Mouse (Mus musculus): ENCODE data around the gene Spire2.
"Not testable (repeated sequence)": the region's sequence is repeated elsewhere in the genome, so short reads cannot be mapped to it uniquely, and the experiment has no call there.

Gene Spire2

GRCm38 (mm10) chr8:123384883-123385540 lies 52.5 kb downstream of the Spire2 start:
- peak; percentile 23 for DNase-seq (ENCODE audit: low spot score)

GRCm38 (mm10) chr8:123387041-123387440 lies 54.5 kb downstream of the Spire2 start:
- DNase-seq (ENCODE audit: low spot score) = no peak

DNA sequence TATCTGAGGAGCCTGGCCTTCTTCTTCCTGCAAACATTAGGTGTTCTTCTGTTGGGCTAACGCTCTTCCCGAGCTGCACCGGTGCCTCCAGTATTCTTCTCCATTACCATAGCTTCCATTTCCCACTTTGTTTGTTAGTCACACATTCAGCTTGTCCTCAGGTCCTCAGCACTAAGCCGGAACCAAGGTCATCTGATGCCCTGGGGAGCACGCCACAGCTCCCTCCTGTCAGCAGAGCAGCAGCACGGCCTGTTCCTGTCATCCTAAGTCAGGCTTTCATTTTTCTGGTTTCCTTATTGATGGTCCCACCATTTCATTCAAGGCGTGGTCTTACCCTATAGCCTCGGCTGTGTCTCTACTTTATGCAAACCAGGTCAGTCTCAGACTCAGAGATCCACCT lies 55.3 kb downstream of the Spire2 start:
- DNase-seq (ENCODE audit: low spot score) = no peak

DNA sequence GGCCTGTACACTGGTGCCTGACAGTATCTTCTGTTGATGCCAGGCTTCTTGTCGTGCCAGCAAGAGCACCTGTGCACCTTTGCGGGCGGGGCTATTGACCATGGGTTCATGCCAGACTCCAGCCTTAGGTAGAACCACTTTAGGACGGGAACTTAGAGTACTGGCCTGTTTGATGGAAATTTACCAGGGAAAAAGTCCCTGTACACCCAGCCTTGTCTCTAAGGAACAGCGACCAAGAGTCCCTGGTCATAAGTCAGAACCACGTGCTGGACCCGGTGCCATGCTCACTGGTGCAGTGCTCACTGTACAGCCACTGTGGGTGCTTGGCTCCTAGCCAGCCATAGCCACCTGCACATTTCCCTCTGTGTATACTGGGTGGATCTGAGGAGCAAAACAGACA lies 56.5 kb downstream of the Spire2 start:
- no peak for DNase-seq (ENCODE audit: low spot score)

DNA sequence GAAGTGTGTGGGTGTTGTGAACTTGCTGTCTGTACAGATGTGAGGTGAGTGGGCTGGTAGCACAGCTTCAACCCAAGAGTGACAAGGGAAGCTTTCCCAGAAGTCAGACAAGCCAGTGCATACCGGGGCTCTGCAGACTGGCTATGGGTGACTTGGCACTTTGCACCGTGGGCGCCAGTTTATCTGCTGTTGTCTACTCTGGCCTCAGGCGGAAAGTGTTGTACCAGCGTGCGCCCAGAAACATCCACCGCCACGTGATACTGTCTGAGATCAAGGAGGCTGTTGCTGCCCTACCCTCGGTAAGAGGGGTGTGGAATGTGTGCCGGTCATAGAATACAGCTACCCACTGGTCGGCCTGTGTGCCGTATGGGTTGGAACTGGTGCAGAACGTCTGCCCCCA lies 65.8 kb downstream of the Spire2 start:
- DNase-seq (ENCODE audit: low spot score) = no peak

GRCm38 (mm10) chr8:123401936-123402335 lies 69.4 kb downstream of the Spire2 start:
- no peak for DNase-seq (ENCODE audit: low spot score)

- DNase-seq (ENCODE audit: low spot score) = no peak
Measured at GRCm38 (mm10) chr8:123402730-123403326, 70.3 kb downstream of the Spire2 start.

- DNase-seq (ENCODE audit: low spot score) = no peak
Measured at GRCm38 (mm10) chr8:123404521-123404920, 72.0 kb downstream of the Spire2 start.

- DNase-seq (ENCODE audit: low spot score) = peak; percentile 58
Measured at GRCm38 (mm10) chr8:123406786-123407185, 74.3 kb downstream of the Spire2 start, which contains the start of gene Mc1r. TSS of gene Mc1r (plus strand) at chr8:123407107.

DNA sequence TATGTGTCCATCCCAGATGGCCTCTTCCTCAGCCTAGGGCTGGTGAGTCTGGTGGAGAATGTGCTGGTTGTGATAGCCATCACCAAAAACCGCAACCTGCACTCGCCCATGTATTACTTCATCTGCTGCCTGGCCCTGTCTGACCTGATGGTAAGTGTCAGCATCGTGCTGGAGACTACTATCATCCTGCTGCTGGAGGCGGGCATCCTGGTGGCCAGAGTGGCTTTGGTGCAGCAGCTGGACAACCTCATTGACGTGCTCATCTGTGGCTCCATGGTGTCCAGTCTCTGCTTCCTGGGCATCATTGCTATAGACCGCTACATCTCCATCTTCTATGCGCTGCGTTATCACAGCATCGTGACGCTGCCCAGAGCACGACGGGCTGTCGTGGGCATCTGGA lies 75.1 kb downstream of the Spire2 start:
- DNase-seq (ENCODE audit: low spot score) = no peak

DNA sequence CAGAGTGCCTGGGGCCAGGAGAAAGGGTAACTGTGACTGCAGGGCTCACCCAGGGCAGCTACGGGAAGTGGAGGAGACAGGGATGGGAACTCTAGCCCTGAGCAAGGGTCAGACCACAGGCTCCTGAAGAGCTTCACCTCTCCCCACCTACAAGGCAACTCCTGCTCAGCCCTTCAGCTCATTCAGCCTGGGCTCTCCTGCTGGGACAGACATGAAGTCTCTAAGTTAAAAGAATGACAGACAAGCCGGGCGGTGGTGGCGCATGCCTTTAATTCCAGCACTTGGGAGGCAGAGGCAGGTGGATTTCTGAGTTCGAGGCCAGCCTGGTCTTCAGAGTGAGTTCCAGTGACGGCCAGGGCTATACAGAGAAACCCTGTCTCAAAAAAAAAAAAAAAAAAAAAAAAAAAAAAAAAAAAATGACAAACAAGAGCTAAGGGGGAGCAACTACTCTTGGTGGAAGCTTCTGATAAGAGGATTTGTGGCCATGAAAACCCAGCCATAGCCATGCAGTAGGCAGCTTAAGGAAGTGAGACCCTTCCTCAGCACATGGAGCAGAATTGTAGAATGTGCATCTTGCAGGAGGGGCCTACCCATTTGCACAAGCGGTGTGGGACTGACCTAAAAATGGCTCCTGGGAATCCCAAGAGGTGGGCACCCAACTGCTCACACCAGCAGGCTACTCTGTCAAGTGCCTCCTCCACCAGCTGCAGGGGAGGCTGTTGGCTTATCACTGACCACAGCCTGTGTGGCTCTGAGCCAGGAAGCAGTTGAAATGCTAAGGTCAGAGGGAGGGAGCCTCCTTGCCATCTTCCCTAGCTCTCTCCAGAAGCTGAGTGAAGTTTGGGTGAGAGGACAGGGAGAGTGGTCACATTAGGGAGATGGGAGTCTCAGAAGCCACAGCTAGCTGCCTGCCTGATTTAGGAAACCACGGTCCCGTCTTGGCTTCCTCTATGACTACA lies 76.4 kb downstream of the Spire2 start:
- DNase-seq (ENCODE audit: low spot score) = peak; percentile 53

- no peak for DNase-seq (ENCODE audit: low spot score)
Measured at GRCm38 (mm10) chr8:123410049-123410587, 77.6 kb downstream of the Spire2 start.

GRCm38 (mm10) chr8:123410788-123411187 lies 78.3 kb downstream of the Spire2 start:
- DNase-seq (ENCODE audit: low spot score) = no peak

- DNase-seq (ENCODE audit: low spot score) = no peak
Measured at GRCm38 (mm10) chr8:123411246-123411645, 78.7 kb downstream of the Spire2 start, which contains the start of gene Tubb3. TSS of gene Tubb3 (plus strand) at chr8:123411424.

DNA sequence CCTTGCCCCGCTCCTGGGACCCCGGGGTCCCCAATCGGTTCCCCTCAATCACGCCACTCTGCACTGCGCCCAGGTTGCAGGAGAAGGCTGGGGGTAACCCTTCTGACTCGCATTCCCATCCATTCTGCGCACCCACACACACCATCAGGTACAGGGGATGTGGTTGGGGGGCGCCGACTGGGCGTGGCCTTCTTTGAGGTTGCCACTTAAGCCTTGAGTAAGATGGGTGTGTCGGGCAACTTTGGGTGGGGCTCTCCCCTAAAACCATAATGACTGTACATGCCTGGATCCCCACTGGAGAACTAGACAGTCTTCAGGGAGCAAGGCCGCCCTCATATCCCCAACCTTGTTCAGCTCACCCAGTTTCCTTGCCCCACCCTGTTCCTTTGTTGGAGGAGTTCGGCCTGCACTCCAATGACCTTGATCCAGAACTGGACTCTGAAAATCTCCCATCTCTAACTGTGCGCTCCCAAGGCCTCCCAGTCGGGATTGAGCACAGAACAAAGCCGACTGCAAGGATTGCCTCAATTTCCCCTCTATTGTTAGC lies 79.3 kb downstream of the Spire2 start:
- no peak for DNase-seq (ENCODE audit: low spot score)

- DNase-seq (ENCODE audit: low spot score) = no peak
Measured at GRCm38 (mm10) chr8:123412560-123413170, 80.2 kb downstream of the Spire2 start.

DNA sequence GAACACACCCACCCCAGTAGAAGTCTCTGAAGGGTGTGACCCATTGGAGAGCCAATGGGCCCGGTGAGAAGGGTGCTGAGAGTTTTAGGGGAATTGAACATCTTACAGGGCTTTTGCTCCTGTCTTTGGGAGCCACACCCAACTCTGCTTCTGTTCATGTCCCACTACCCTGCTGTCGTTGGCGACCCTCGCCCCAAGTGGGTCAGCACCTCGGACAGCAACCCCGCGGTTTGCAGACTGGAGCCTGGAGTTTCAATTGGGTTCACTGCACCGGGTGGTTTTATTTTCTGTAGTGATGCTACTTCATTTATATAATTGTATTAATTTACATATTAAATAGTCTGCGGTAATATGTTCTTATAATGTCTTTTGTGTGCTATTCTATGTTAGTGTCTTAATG lies 81.7 kb downstream of the Spire2 start:
- no peak for DNase-seq (ENCODE audit: low spot score)

- not testable (repeated sequence) for DNase-seq (ENCODE audit: low spot score)
Measured at GRCm38 (mm10) chr8:123414997-123415696, 82.6 kb downstream of the Spire2 start.

GRCm38 (mm10) chr8:123415967-123416943 lies 83.7 kb downstream of the Spire2 start:
- DNase-seq (ENCODE audit: low spot score) = no peak

Data from spleen, adult 12 weeks (tissue).